10 mouse cellular contexts compared by ENCODE assay signal in the genomic region with DNA sequence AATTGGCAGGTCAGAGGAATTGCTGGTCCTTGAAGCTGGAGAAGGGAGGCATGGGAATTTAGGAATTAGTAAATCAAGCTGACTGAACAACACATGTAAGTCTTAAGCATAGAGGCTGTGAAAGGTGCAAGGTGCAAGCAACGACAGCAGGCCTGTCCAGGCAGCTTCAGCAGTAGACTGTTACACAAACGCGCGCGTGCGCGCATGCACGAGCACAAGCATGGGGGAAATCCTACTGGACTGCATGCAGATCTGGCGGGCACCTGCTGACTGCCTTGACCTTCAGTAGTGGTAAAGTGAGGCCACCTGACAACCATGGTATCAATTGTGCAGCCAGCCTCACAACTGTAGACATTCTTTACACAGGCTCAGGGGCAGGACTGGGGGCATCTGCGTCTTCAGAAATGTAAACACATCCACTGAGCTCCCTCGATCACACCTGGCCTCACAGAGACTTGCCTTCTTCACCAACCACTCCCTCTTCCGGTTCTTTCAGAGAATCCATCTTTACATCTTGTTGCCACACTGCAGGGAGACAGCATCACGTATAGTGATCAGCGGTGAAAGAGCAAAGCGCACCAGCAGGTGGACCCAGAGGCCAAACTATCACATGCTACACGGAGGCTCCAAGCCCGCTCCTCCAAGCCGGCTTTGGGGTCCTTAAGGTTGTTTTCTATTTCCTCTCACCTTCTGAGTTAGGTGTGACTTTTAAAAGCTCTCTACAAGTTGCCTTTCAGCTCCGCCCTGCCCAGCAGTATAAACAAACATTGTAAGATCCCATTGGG. TPM values are rescaled to one million over a fixed set of nuclear protein-coding genes. Genes with fewer than 3 reads are reported as not detected.
DNase-seq lines count a peak whose midpoint lies in the region; ATAC-seq and TF ChIP-seq lines count a peak whose summit lies in the region.
"Had no signal": no experiment of that assay in that cellular context is flagged by ENCODE, and none has a peak within 500 bp of the region (broad histone marks: within the 10 kb centered on the region; RNA-seq: fewer than 3 reads in every experiment).

No protein-coding gene starts in this region.

- no peak for ATAC-seq in forebrain, embryonic 14.5 days
- no peak for ATAC-seq in forebrain, embryonic 15.5 days (replicated peaks)
- ATAC-seq in midbrain, postnatal 0 days (ENCODE audit: low FRiP score) = no peak
- no peak; the same call in 1 of the 2 replicates for ATAC-seq in midbrain, embryonic 15.5 days (replicated peaks)
- peak; percentile 69; the same call in 1 of the 2 replicates for ATAC-seq in hindbrain, postnatal 0 days

- H3K27me3 ChIP-seq in forebrain, embryonic 14.5 days (replicated peaks; ENCODE audit: control insufficient read depth, insufficient read depth, low read length) = no peaks in the 10 kb centered on the region
- no peaks in the 10 kb centered on the region for H3K27me3 ChIP-seq in forebrain, embryonic 15.5 days
- H3K27me3 ChIP-seq in midbrain, postnatal 0 days (ENCODE audit: insufficient read depth, low read length) = no peaks in the 10 kb centered on the region
- H3K27me3 ChIP-seq in midbrain, embryonic 15.5 days (replicated peaks) = no peaks in the 10 kb centered on the region
- no peaks in the 10 kb centered on the region for H3K27me3 ChIP-seq in hindbrain, postnatal 0 days (ENCODE audit: insufficient read depth, low read length)
- H3K27me3 ChIP-seq in cerebellum, adult 2 months (ENCODE audit: control insufficient read depth, insufficient read depth, low read length) = no peaks in the 10 kb centered on the region; the same call in 1 of the 2 replicates
- H3K27me3 ChIP-seq: embryonic facial prominence, embryonic 15.5 days had no signal

- TF ChIP-seq POLR2A in cerebellum, adult 2 months (IDR thresholded peaks at IDR 0.05; ENCODE audit: borderline replicate concordance, insufficient read depth, low read length) = no peak

- H3K4me2 ChIP-seq in forebrain, embryonic 14.5 days (ENCODE audit: low read length) = no peak overlapping the region
- no peak overlapping the region for H3K4me2 ChIP-seq in forebrain, embryonic 15.5 days (replicated peaks)
- H3K4me2 ChIP-seq in midbrain, postnatal 0 days (ENCODE audit: low read depth, low read length, poor library complexity, severe bottlenecking) = no peak overlapping the region
- no peak overlapping the region for H3K4me2 ChIP-seq in midbrain, embryonic 15.5 days
- H3K4me2 ChIP-seq in hindbrain, postnatal 0 days (ENCODE audit: low read depth, low read length) = no peak overlapping the region
- H3K4me2 ChIP-seq: embryonic facial prominence, embryonic 15.5 days; midbrain, embryonic 12.5 days had no signal

- H3K4me3 ChIP-seq in forebrain, embryonic 14.5 days (ENCODE audit: low read depth, low read length) = no peak overlapping the region
- no peak overlapping the region for H3K4me3 ChIP-seq in forebrain, embryonic 15.5 days
- no peak overlapping the region for H3K4me3 ChIP-seq in midbrain, postnatal 0 days (ENCODE audit: low read depth, low read length)
- no peak overlapping the region for H3K4me3 ChIP-seq in midbrain, embryonic 15.5 days
- no peak overlapping the region for H3K4me3 ChIP-seq in hindbrain, postnatal 0 days (ENCODE audit: low read length)
- H3K4me3 ChIP-seq in cerebellum, adult 2 months (replicated peaks; ENCODE audit: insufficient read depth, low read depth, low read length) = no peak overlapping the region
- H3K4me3 ChIP-seq: embryonic facial prominence, embryonic 15.5 days; midbrain, embryonic 12.5 days had no signal

- no peak overlapping the region for H3K9ac ChIP-seq in forebrain, embryonic 14.5 days (ENCODE audit: low read length)
- no peak overlapping the region for H3K9ac ChIP-seq in forebrain, embryonic 15.5 days (replicated peaks)
- no peak overlapping the region for H3K9ac ChIP-seq in midbrain, postnatal 0 days (replicated peaks; ENCODE audit: low read length, poor library complexity, severe bottlenecking)
- H3K9ac ChIP-seq in midbrain, embryonic 15.5 days = no peak overlapping the region
- H3K9ac ChIP-seq in hindbrain, postnatal 0 days (replicated peaks; ENCODE audit: low read length) = no peak overlapping the region
- H3K9ac ChIP-seq: embryonic facial prominence, embryonic 15.5 days; midbrain, embryonic 12.5 days had no signal

- peak; percentile 62 for TF ChIP-seq CTCF in midbrain, postnatal 0 days (IDR thresholded peaks at IDR 0.05)
- TF ChIP-seq CTCF in hindbrain, postnatal 0 days (IDR thresholded peaks at IDR 0.05; ENCODE audit: low read depth) = peak; percentile 62
- TF ChIP-seq CTCF in cerebellum, adult 2 months (IDR thresholded peaks at IDR 0.05; ENCODE audit: borderline replicate concordance, insufficient read depth, low read depth, low read length) = no peak; the same call in 1 of the 2 replicates

- no peaks in the 10 kb centered on the region for H3K36me3 ChIP-seq in forebrain, embryonic 14.5 days (ENCODE audit: control insufficient read depth, insufficient read depth, low read length)
- H3K36me3 ChIP-seq in forebrain, embryonic 15.5 days = no peaks in the 10 kb centered on the region
- H3K36me3 ChIP-seq in midbrain, postnatal 0 days (ENCODE audit: insufficient read depth, low read length) = no peaks in the 10 kb centered on the region
- H3K36me3 ChIP-seq in midbrain, embryonic 15.5 days (replicated peaks) = no peaks in the 10 kb centered on the region
- H3K36me3 ChIP-seq in hindbrain, postnatal 0 days (ENCODE audit: insufficient read depth, low read length) = no peaks in the 10 kb centered on the region
- H3K36me3 ChIP-seq: embryonic facial prominence, embryonic 15.5 days; midbrain, embryonic 12.5 days had no signal

- 61% methylated on average over 19 of the region's 19 CpGs for WGBS in forebrain, embryonic 14.5 days
- WGBS in forebrain, embryonic 15.5 days = 62% methylated on average over 19 of the region's 19 CpGs
- 67% methylated on average over 19 of the region's 19 CpGs for WGBS in midbrain, postnatal 0 days
- WGBS in midbrain, embryonic 15.5 days = 58% methylated on average over 19 of the region's 19 CpGs
- WGBS in hindbrain, postnatal 0 days = 59% methylated on average over 19 of the region's 19 CpGs
- 58% methylated on average over 19 of the region's 19 CpGs for WGBS in cerebellum, adult 2 months

- H3K4me1 ChIP-seq in forebrain, embryonic 14.5 days (ENCODE audit: control insufficient read depth, insufficient read depth, low read length) = no peaks in the 10 kb centered on the region
- H3K4me1 ChIP-seq in forebrain, embryonic 15.5 days = peaks cover 5% of the 10 kb centered on the region
- H3K4me1 ChIP-seq in midbrain, postnatal 0 days (ENCODE audit: insufficient read depth, low read length) = no peaks in the 10 kb centered on the region
- no peaks in the 10 kb centered on the region for H3K4me1 ChIP-seq in midbrain, embryonic 15.5 days
- no peaks in the 10 kb centered on the region; the same call in 1 of the 2 replicates for H3K4me1 ChIP-seq in hindbrain, postnatal 0 days (ENCODE audit: insufficient read depth, low read length)
- H3K4me1 ChIP-seq in cerebellum, adult 2 months (ENCODE audit: control insufficient read depth, insufficient read depth, low read length) = no peaks in the 10 kb centered on the region
- H3K4me1 ChIP-seq: midbrain, embryonic 12.5 days had no signal

- H3K9me3 ChIP-seq in forebrain, embryonic 14.5 days (replicated peaks; ENCODE audit: control insufficient read depth, low read length) = no peaks in the 10 kb centered on the region
- H3K9me3 ChIP-seq in forebrain, embryonic 15.5 days = no peaks in the 10 kb centered on the region
- no peaks in the 10 kb centered on the region for H3K9me3 ChIP-seq in midbrain, postnatal 0 days (ENCODE audit: low read length)
- no peaks in the 10 kb centered on the region for H3K9me3 ChIP-seq in midbrain, embryonic 15.5 days
- no peaks in the 10 kb centered on the region for H3K9me3 ChIP-seq in hindbrain, postnatal 0 days (ENCODE audit: low read length)
- H3K9me3 ChIP-seq: embryonic facial prominence, embryonic 15.5 days; midbrain, embryonic 12.5 days had no signal

- no peak overlapping the region for H3K27ac ChIP-seq in forebrain, embryonic 14.5 days (ENCODE audit: low read depth, low read length)
- H3K27ac ChIP-seq in forebrain, embryonic 15.5 days (replicated peaks) = no peak overlapping the region
- H3K27ac ChIP-seq in midbrain, postnatal 0 days (ENCODE audit: low read depth, low read length) = no peak overlapping the region
- no peak overlapping the region for H3K27ac ChIP-seq in midbrain, embryonic 15.5 days
- no peak overlapping the region for H3K27ac ChIP-seq in hindbrain, postnatal 0 days
- no peak overlapping the region for H3K27ac ChIP-seq in cerebellum, adult 2 months (ENCODE audit: insufficient read depth, low read length)
- H3K27ac ChIP-seq: embryonic facial prominence, embryonic 15.5 days; midbrain, embryonic 12.5 days had no signal

- peak; percentile 38 for DNase-seq in forebrain, embryonic 14.5 days (ENCODE audit: low spot score)
- peak; percentile 61 for DNase-seq in midbrain, postnatal 0 days (ENCODE audit: low spot score)
- DNase-seq in hindbrain, postnatal 0 days (ENCODE audit: low spot score) = peak; percentile 70
- DNase-seq in thymus, postnatal 0 days (ENCODE audit: low spot score) = peak; percentile 72
- DNase-seq in adrenal gland, adult 2 months = no peak
- DNase-seq in cerebellum, adult 2 months = no peak

RNA-seq across cellular contexts. Expression of gene Chn1, which starts 16.9 kb away (rescaled TPM):
- 93.5 and 98.9 TPM in 2 replicates for polyA plus RNA-seq in forebrain, embryonic 14.5 days (2014; fragmentation: Nextera tagmentation; extraction: Ambion mirVana)
- 87.9 and 94.9 TPM in 2 replicates for polyA plus RNA-seq in forebrain, embryonic 15.5 days (2015; fragmentation: Nextera tagmentation; extraction: Ambion mirVana)
- 122 and 147 TPM in 2 replicates for total RNA-seq in midbrain, postnatal 0 days (2014; rRNA removed)
- 80.3 and 81.1 TPM in 2 replicates for polyA plus RNA-seq in midbrain, postnatal 0 days (2015; fragmentation: Nextera tagmentation; extraction: Ambion mirVana)
- polyA plus RNA-seq in midbrain, embryonic 15.5 days (2015; fragmentation: Nextera tagmentation; extraction: Ambion mirVana) = 102 and 108 TPM in 2 replicates
- total RNA-seq in hindbrain, postnatal 0 days (2014; rRNA removed) = 95.3 and 111 TPM in 2 replicates
- 63.8 and 68.8 TPM in 2 replicates for polyA plus RNA-seq in hindbrain, postnatal 0 days (2015; fragmentation: Nextera tagmentation; extraction: Ambion mirVana)
- 1.2 and 1.7 TPM in 2 replicates for polyA plus RNA-seq in thymus, postnatal 0 days (2015; fragmentation: Nextera tagmentation; extraction: Ambion mirVana)
- 10 to 100 TPM; 13.2 to 14.1 TPM for total RNA-seq in adrenal gland, adult 2 months (2021)
- 5.1 and 6.9 TPM in 2 replicates for polyA plus RNA-seq in adrenal gland, adult 2 months (2012; rRNA removed)
- 258 and 288 TPM in 2 replicates for polyA plus RNA-seq in cerebellum, adult 2 months (2012; rRNA removed)

Comparison
In these comparisons a context has a peak if more than half of its experiments do, and no peak if none do; other contexts are left out.
1. DNase-seq: peak in forebrain, embryonic 14.5 days (single experiment), midbrain, postnatal 0 days (single experiment), hindbrain, postnatal 0 days (single experiment) and thymus, postnatal 0 days (single experiment); none in adrenal gland, adult 2 months (single experiment) and cerebellum, adult 2 months (0 of 2).